Mouse (Mus musculus) bone marrow, adult 2 months (tissue): ENCODE results near the gene Trmu.

Experiments used
- CTCF ChIP-seq: fragments of 200-500 bp; IDR thresholded peaks from 2 replicates; pipeline ENCODE4 v1.5.1; 2011; ENCODE audit warnings: low read length, control low read depth; ENCODE audit not compliant: control insufficient read depth, insufficient read depth
- POLR2A ChIP-seq: fragments of 200-500 bp; IDR thresholded peaks from 2 replicates; pipeline ENCODE4 v1.6.1; 2011; ENCODE audit warnings: low read depth, mild to moderate bottlenecking, control low read depth, low read length, borderline replicate concordance; ENCODE audit not compliant: control insufficient read depth

- no peak for TF ChIP-seq CTCF
- no peak for TF ChIP-seq POLR2A
Observed at GRCm38 (mm10) chr15:85893871-85894270, 14.8 kb downstream of the Trmu start.
